Mouse (Mus musculus): ENCODE measurements around the gene Cep68. TPM values are rescaled to one million over a fixed set of nuclear protein-coding genes. Genes with fewer than 3 reads are reported as not detected.
A peak's percentile ranks its signal among the peaks of the same experiment; 100 is the strongest.

The Cep68 gene
- 34.1 and 39.3 TPM in 2 replicates for polyA plus RNA-seq (2016; fragmentation: Nextera tagmentation; extraction: Ambion mirVana)

GRCm38 (mm10) chr11:20249296-20250110 lies at the start of gene Cep68:
TSS of gene Cep68 (minus strand) at chr11:20249429.
- Histone ChIP-seq H3K4me1 (replicated peaks) (peaks cover 46% of the 10 kb centered on the region), H3K36me3 (peaks cover 6% of the 10 kb centered on the region), H3K9me3 (no peaks in the 10 kb centered on the region), H3K27me3 (ENCODE audit: insufficient read depth, poor library complexity, severe bottlenecking) (no peaks in the 10 kb centered on the region), H3K4me3 (peak within 1 kb of the TSS; percentile 91), H3K27ac (peak within 1 kb of the TSS; percentile 98)
- DNase-seq (ENCODE audit: low spot score): peak; percentile 94
- WGBS: under 1% methylated on average over 59 of the region's 59 CpGs

- no peaks in the 10 kb centered on the region for H3K36me3 ChIP-seq
- no peaks in the 10 kb centered on the region for H3K4me1 ChIP-seq (replicated peaks)
- no peaks in the 10 kb centered on the region for H3K9me3 ChIP-seq
- H3K4me3 ChIP-seq: no peak overlapping the region
- H3K27me3 ChIP-seq (ENCODE audit: insufficient read depth, poor library complexity, severe bottlenecking): no peaks in the 10 kb centered on the region
- WGBS: 89% methylated on average over 3 of the region's 3 CpGs
- no peak for DNase-seq (ENCODE audit: low spot score)
- H3K27ac ChIP-seq: no peak overlapping the region
Measured at GRCm38 (mm10) chr11:20284463-20284862, 35.2 kb upstream of the Cep68 start.

- Histone ChIP-seq H3K4me1 (replicated peaks) (no peaks in the 10 kb centered on the region), H3K9me3 (no peaks in the 10 kb centered on the region), H3K27ac (no peak overlapping the region), H3K4me3 (no peak overlapping the region), H3K27me3 (ENCODE audit: insufficient read depth, poor library complexity, severe bottlenecking) (no peaks in the 10 kb centered on the region), H3K36me3 (no peaks in the 10 kb centered on the region)
- 88% methylated on average over 2 of the region's 2 CpGs for WGBS
- no peak for DNase-seq (ENCODE audit: low spot score)
Measured at GRCm38 (mm10) chr11:20282601-20283219, 33.5 kb upstream of the Cep68 start.

- DNase-seq (ENCODE audit: low spot score): no peak
- H3K9me3 ChIP-seq: no peaks in the 10 kb centered on the region
- no peaks in the 10 kb centered on the region for H3K4me1 ChIP-seq (replicated peaks)
- no peaks in the 10 kb centered on the region for H3K36me3 ChIP-seq
- no peak overlapping the region for H3K4me3 ChIP-seq
- no peaks in the 10 kb centered on the region for H3K27me3 ChIP-seq (ENCODE audit: insufficient read depth, poor library complexity, severe bottlenecking)
- H3K27ac ChIP-seq: no peak overlapping the region
- WGBS: 82% methylated on average over 5 of the region's 5 CpGs
Measured at GRCm38 (mm10) chr11:20280982-20281381, 31.8 kb upstream of the Cep68 start.

- H3K4me3 ChIP-seq: no peak overlapping the region
- no peak overlapping the region for H3K27ac ChIP-seq
- DNase-seq (ENCODE audit: low spot score): no peak
- no peaks in the 10 kb centered on the region for H3K4me1 ChIP-seq (replicated peaks)
- H3K36me3 ChIP-seq: no peaks in the 10 kb centered on the region
- H3K9me3 ChIP-seq: no peaks in the 10 kb centered on the region
- 83% methylated on average over 5 of the region's 5 CpGs for WGBS
- H3K27me3 ChIP-seq (ENCODE audit: insufficient read depth, poor library complexity, severe bottlenecking): no peaks in the 10 kb centered on the region
Measured at GRCm38 (mm10) chr11:20278702-20279101, 29.5 kb upstream of the Cep68 start.

- H3K36me3 ChIP-seq: no peaks in the 10 kb centered on the region
- H3K9me3 ChIP-seq: no peaks in the 10 kb centered on the region
- no peak overlapping the region for H3K27ac ChIP-seq
- no peak overlapping the region for H3K4me3 ChIP-seq
- H3K4me1 ChIP-seq (replicated peaks): peaks cover under 1% of the 10 kb centered on the region; the same call in 1 of the 2 replicates
- no peak for DNase-seq (ENCODE audit: low spot score)
- no peaks in the 10 kb centered on the region for H3K27me3 ChIP-seq (ENCODE audit: insufficient read depth, poor library complexity, severe bottlenecking)
- 73% methylated on average over 2 of the region's 2 CpGs for WGBS
Measured at GRCm38 (mm10) chr11:20277106-20277505, 27.9 kb upstream of the Cep68 start.

GRCm38 (mm10) chr11:20275974-20276373 lies 26.7 kb upstream of the Cep68 start:
- 68% methylated on average over 2 of the region's 2 CpGs for WGBS
- Histone ChIP-seq H3K4me3 (no peak overlapping the region), H3K36me3 (no peaks in the 10 kb centered on the region), H3K27me3 (ENCODE audit: insufficient read depth, poor library complexity, severe bottlenecking) (no peaks in the 10 kb centered on the region), H3K9me3 (no peaks in the 10 kb centered on the region), H3K4me1 (replicated peaks) (peaks cover 3% of the 10 kb centered on the region; the same call in 1 of the 2 replicates), H3K27ac (no peak overlapping the region)
- no peak for DNase-seq (ENCODE audit: low spot score)

GRCm38 (mm10) chr11:20269885-20270284 lies 20.7 kb upstream of the Cep68 start:
- Histone ChIP-seq H3K27me3 (ENCODE audit: insufficient read depth, poor library complexity, severe bottlenecking) (no peaks in the 10 kb centered on the region), H3K4me3 (no peak overlapping the region), H3K9me3 (no peaks in the 10 kb centered on the region), H3K27ac (no peak overlapping the region), H3K4me1 (replicated peaks) (peaks cover 3% of the 10 kb centered on the region; the same call in 1 of the 2 replicates), H3K36me3 (no peaks in the 10 kb centered on the region)
- WGBS: 90% methylated on average over 6 of the region's 6 CpGs
- DNase-seq (ENCODE audit: low spot score): no peak

GRCm38 (mm10) chr11:20262628-20263380 lies 13.6 kb upstream of the Cep68 start:
- Histone ChIP-seq H3K4me1 (replicated peaks) (no peaks in the 10 kb centered on the region), H3K9me3 (no peaks in the 10 kb centered on the region), H3K27me3 (ENCODE audit: insufficient read depth, poor library complexity, severe bottlenecking) (no peaks in the 10 kb centered on the region), H3K4me3 (no peak overlapping the region), H3K36me3 (no peaks in the 10 kb centered on the region), H3K27ac (no peak overlapping the region)
- DNase-seq (ENCODE audit: low spot score): no peak
- 58% methylated on average over 8 of the region's 8 CpGs for WGBS

GRCm38 (mm10) chr11:20254791-20255190 lies 5.6 kb upstream of the Cep68 start:
- WGBS: 84% methylated on average over 4 of the region's 4 CpGs
- peaks cover 9% of the 10 kb centered on the region for H3K4me1 ChIP-seq (replicated peaks)

GRCm38 (mm10) chr11:20253088-20253487 lies 3.9 kb upstream of the Cep68 start:
- Histone ChIP-seq H3K36me3 (no peaks in the 10 kb centered on the region), H3K4me1 (replicated peaks) (peaks cover 17% of the 10 kb centered on the region), H3K9me3 (no peaks in the 10 kb centered on the region), H3K27me3 (ENCODE audit: insufficient read depth, poor library complexity, severe bottlenecking) (no peaks in the 10 kb centered on the region), H3K27ac (no peak overlapping the region), H3K4me3 (no peak overlapping the region)
- WGBS: 71% methylated on average over 2 of the region's 2 CpGs
- DNase-seq (ENCODE audit: low spot score): no peak

More at GRCm38 (mm10) chr11:20254791-20255190, 5.6 kb upstream of the Cep68 start:
- no peak for DNase-seq (ENCODE audit: low spot score)
- H3K27me3 ChIP-seq (ENCODE audit: insufficient read depth, poor library complexity, severe bottlenecking): no peaks in the 10 kb centered on the region
- H3K9me3 ChIP-seq: no peaks in the 10 kb centered on the region
- H3K36me3 ChIP-seq: no peaks in the 10 kb centered on the region
- H3K27ac ChIP-seq: no peak overlapping the region
- no peak overlapping the region for H3K4me3 ChIP-seq

GRCm38 (mm10) chr11:20250476-20251178 lies 1.4 kb upstream of the Cep68 start:
- H3K27ac ChIP-seq: no peak overlapping the region
- H3K27me3 ChIP-seq (ENCODE audit: insufficient read depth, poor library complexity, severe bottlenecking): no peaks in the 10 kb centered on the region
- H3K36me3 ChIP-seq: no peaks in the 10 kb centered on the region
- peaks cover 40% of the 10 kb centered on the region for H3K4me1 ChIP-seq (replicated peaks)
- no peaks in the 10 kb centered on the region for H3K9me3 ChIP-seq
- 92% methylated on average over 6 of the region's 6 CpGs for WGBS
- H3K4me3 ChIP-seq: 0 out of 2 replicates have a peak overlapping the region, but pooled peaks have one; percentile 91
- no peak for DNase-seq (ENCODE audit: low spot score)
